Mouse (Mus musculus): ENCODE measurements around the gene Fxyd4.

DNA sequence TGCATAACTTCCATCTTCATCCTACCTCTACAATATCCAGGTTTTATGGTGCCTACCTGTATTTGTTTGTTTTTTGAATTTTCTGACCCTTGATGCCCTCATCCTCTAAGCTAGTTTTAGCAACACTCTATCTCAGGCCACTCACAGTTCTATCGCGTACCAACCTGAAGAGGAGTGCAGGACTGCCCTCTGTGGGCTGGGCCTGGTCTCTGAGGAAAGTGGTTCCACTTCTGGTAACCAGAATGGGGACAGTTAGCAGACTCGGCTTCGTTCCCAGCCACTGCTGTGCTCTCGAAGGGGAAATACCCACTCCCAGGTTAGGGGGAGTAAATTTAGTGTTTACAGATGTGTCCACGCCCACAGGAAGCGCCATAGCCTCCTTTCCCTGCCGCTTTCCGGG, 29.2 kb upstream of the Fxyd4 start:
- no peak for TF ChIP-seq CTCF (IDR thresholded peaks at IDR 0.05; ENCODE audit: borderline replicate concordance, insufficient read depth, low read length)
- TF ChIP-seq POLR2A (IDR thresholded peaks at IDR 0.05; ENCODE audit: low read depth, low read length), result no peak

Measured in embryonic fibroblast, embryonic 13.5 days (primary cell).